Mouse (Mus musculus) hindbrain, embryonic 10.5 days (tissue): ENCODE results near the gene Il18r1. TPM values are rescaled to one million over a fixed set of nuclear protein-coding genes. Genes with fewer than 3 reads are reported as not detected.

ENCODE experiments used
- DNase-seq: peaks from one replicate; pipeline ENCODE4 v3.0.0-alpha.2; 2017; ENCODE audit warnings: low spot score
- H3K27ac ChIP-seq: fragments of 300-500 bp; sonication (generic); 2 replicates; pipeline ENCODE4 v1.5.1; 2016; ENCODE audit warnings: mild to moderate bottlenecking, moderate library complexity
- H3K27me3 ChIP-seq: fragments of 300-500 bp; sonication (generic); 2 replicates; pipeline ENCODE4 v1.6.1; 2016; ENCODE audit warnings: mild to moderate bottlenecking; ENCODE audit not compliant: poor library complexity, insufficient read depth, severe bottlenecking
- H3K36me3 ChIP-seq: fragments of 300-500 bp; sonication (generic); 2 replicates; pipeline ENCODE4 v1.6.1; 2016; ENCODE audit warnings: mild to moderate bottlenecking, moderate library complexity
- H3K4me1 ChIP-seq: fragments of 300-500 bp; sonication (generic); replicated peaks from 2 replicates; pipeline ENCODE4 v1.6.1; 2016; ENCODE audit warnings: mild to moderate bottlenecking
- H3K4me3 ChIP-seq: fragments of 300-500 bp; sonication (generic); 2 replicates; pipeline ENCODE4 v1.5.1; 2016; ENCODE audit warnings: mild to moderate bottlenecking, moderate library complexity
- H3K9me3 ChIP-seq: fragments of 300-500 bp; sonication (generic); 2 replicates; pipeline ENCODE4 v1.6.1; 2016; ENCODE audit warnings: mild to moderate bottlenecking, moderate library complexity
- WGBS: fragments of 180-500 bp; shearing (Covaris S2); methylation state at CpG from one replicate; pipeline ENCODE4 v1.1.7; 2016; 5-methylcytosine and 5-hydroxymethylcytosine counted together
- polyA plus RNA-seq: library from polyadenylated mRNA; unstranded; fragments of >200 nt; fragmentation: Nextera tagmentation; extraction: Ambion mirVana; gene quantifications from 2 replicates; pipeline ENCODE4 v1.2.1, GENCODE M21; 2016

Il18r1 gene
- polyA plus RNA-seq, 1 experiment from 2014 or later = not detected

- Histone ChIP-seq H3K27me3 (no peaks in the 10 kb centered on the region), H3K4me3 (no peak overlapping the region), H3K9me3 (no peaks in the 10 kb centered on the region), H3K4me1 (no peaks in the 10 kb centered on the region), H3K36me3 (no peaks in the 10 kb centered on the region), H3K27ac (no peak overlapping the region)
- no peak for DNase-seq
- WGBS = 81% methylated on average over 3 of the region's 3 CpGs
Measured at GRCm38 (mm10) chr1:40444800-40445199, 20.6 kb upstream of the Il18r1 start.

- 90% methylated on average over 4 of the region's 4 CpGs for WGBS
- Histone ChIP-seq H3K9me3 (no peaks in the 10 kb centered on the region), H3K27ac (no peak overlapping the region), H3K4me1 (no peaks in the 10 kb centered on the region), H3K4me3 (no peak overlapping the region), H3K36me3 (no peaks in the 10 kb centered on the region), H3K27me3 (no peaks in the 10 kb centered on the region)
- no peak for DNase-seq
Measured at GRCm38 (mm10) chr1:40467306-40467705, 2.0 kb downstream of the Il18r1 start.

GRCm38 (mm10) chr1:40468805-40469204 is 3.5 kb downstream of the Il18r1 start:
- H3K27ac ChIP-seq = no peak overlapping the region
- WGBS = 80% methylated on average over 2 of the region's 2 CpGs
- no peak overlapping the region for H3K4me3 ChIP-seq
- H3K4me1 ChIP-seq = no peaks in the 10 kb centered on the region
- no peaks in the 10 kb centered on the region for H3K36me3 ChIP-seq
- no peak for DNase-seq
- no peaks in the 10 kb centered on the region for H3K9me3 ChIP-seq
- H3K27me3 ChIP-seq = no peaks in the 10 kb centered on the region

GRCm38 (mm10) chr1:40469900-40470299 is 4.5 kb downstream of the Il18r1 start:
- H3K36me3 ChIP-seq = no peaks in the 10 kb centered on the region
- DNase-seq = no peak
- H3K27me3 ChIP-seq = no peaks in the 10 kb centered on the region
- no peak overlapping the region for H3K4me3 ChIP-seq
- WGBS = 87% methylated on average over 12 of the region's 12 CpGs
- no peaks in the 10 kb centered on the region for H3K9me3 ChIP-seq
- H3K27ac ChIP-seq = no peak overlapping the region
- H3K4me1 ChIP-seq = no peaks in the 10 kb centered on the region

- H3K4me1 ChIP-seq = no peaks in the 10 kb centered on the region
- WGBS = 95% methylated on average over 1 of the region's 1 CpGs
- no peak for DNase-seq
- H3K27me3 ChIP-seq = no peaks in the 10 kb centered on the region
- no peaks in the 10 kb centered on the region for H3K36me3 ChIP-seq
- H3K27ac ChIP-seq = no peak overlapping the region
- H3K4me3 ChIP-seq = no peak overlapping the region
- H3K9me3 ChIP-seq = no peaks in the 10 kb centered on the region
Measured at GRCm38 (mm10) chr1:40472401-40472800, 7.0 kb downstream of the Il18r1 start.

- Histone ChIP-seq H3K27me3 (no peaks in the 10 kb centered on the region), H3K9me3 (no peaks in the 10 kb centered on the region), H3K36me3 (no peaks in the 10 kb centered on the region), H3K4me3 (no peak overlapping the region), H3K27ac (no peak overlapping the region), H3K4me1 (no peaks in the 10 kb centered on the region)
- 83% methylated on average over 4 of the region's 4 CpGs for WGBS
- DNase-seq = no peak
Measured at GRCm38 (mm10) chr1:40473640-40474039, 8.3 kb downstream of the Il18r1 start.

GRCm38 (mm10) chr1:40474336-40474735 is 9.0 kb downstream of the Il18r1 start:
- DNase-seq = no peak
- Histone ChIP-seq H3K4me1 (no peaks in the 10 kb centered on the region), H3K27me3 (no peaks in the 10 kb centered on the region), H3K36me3 (no peaks in the 10 kb centered on the region), H3K4me3 (no peak overlapping the region), H3K9me3 (no peaks in the 10 kb centered on the region), H3K27ac (no peak overlapping the region)
- 93% methylated on average over 5 of the region's 5 CpGs for WGBS

- no peak for DNase-seq
- no peak overlapping the region for H3K4me3 ChIP-seq
- 74% methylated on average over 3 of the region's 3 CpGs for WGBS
Measured at GRCm38 (mm10) chr1:40475697-40476096, 10.3 kb downstream of the Il18r1 start.

GRCm38 (mm10) chr1:40476756-40477155 is 11.4 kb downstream of the Il18r1 start:
- WGBS = 72% methylated on average over 4 of the region's 4 CpGs
- Histone ChIP-seq H3K27me3 (no peaks in the 10 kb centered on the region), H3K4me1 (no peaks in the 10 kb centered on the region), H3K9me3 (no peaks in the 10 kb centered on the region), H3K27ac (no peak overlapping the region), H3K36me3 (no peaks in the 10 kb centered on the region), H3K4me3 (no peak overlapping the region)
- no peak for DNase-seq

More at GRCm38 (mm10) chr1:40475697-40476096, 10.3 kb downstream of the Il18r1 start:
- Histone ChIP-seq H3K9me3 (no peaks in the 10 kb centered on the region), H3K4me1 (no peaks in the 10 kb centered on the region), H3K27me3 (no peaks in the 10 kb centered on the region), H3K27ac (no peak overlapping the region), H3K36me3 (no peaks in the 10 kb centered on the region)

GRCm38 (mm10) chr1:40479505-40479923 is 14.2 kb downstream of the Il18r1 start:
- Histone ChIP-seq H3K4me3 (no peak overlapping the region), H3K27ac (no peak overlapping the region), H3K27me3 (no peaks in the 10 kb centered on the region), H3K4me1 (no peaks in the 10 kb centered on the region), H3K36me3 (no peaks in the 10 kb centered on the region), H3K9me3 (no peaks in the 10 kb centered on the region)
- whole genome bisulfite sequencing = 83% methylated on average over 6 of the region's 6 CpGs
- no peak for DNase-seq

- Histone ChIP-seq H3K27ac (no peak overlapping the region), H3K9me3 (no peaks in the 10 kb centered on the region), H3K4me1 (no peaks in the 10 kb centered on the region), H3K36me3 (no peaks in the 10 kb centered on the region), H3K27me3 (no peaks in the 10 kb centered on the region; the same call in 1 of the 2 replicates), H3K4me3 (no peak overlapping the region)
- WGBS = 90% methylated on average over 4 of the region's 4 CpGs
- no peak for DNase-seq
Measured at GRCm38 (mm10) chr1:40494594-40494993, 29.2 kb downstream of the Il18r1 start.

- 95% methylated on average over 1 of the region's 1 CpGs for WGBS
- Histone ChIP-seq H3K27ac (no peak overlapping the region), H3K9me3 (no peaks in the 10 kb centered on the region), H3K4me3 (no peak overlapping the region), H3K36me3 (no peaks in the 10 kb centered on the region), H3K4me1 (no peaks in the 10 kb centered on the region), H3K27me3 (no peaks in the 10 kb centered on the region; the same call in 1 of the 2 replicates)
- DNase-seq = no peak
Measured at GRCm38 (mm10) chr1:40499708-40500107, 34.4 kb downstream of the Il18r1 start.

GRCm38 (mm10) chr1:40501126-40501525 is 35.8 kb downstream of the Il18r1 start:
- Histone ChIP-seq H3K36me3 (no peaks in the 10 kb centered on the region), H3K4me1 (no peaks in the 10 kb centered on the region), H3K27ac (no peak overlapping the region), H3K4me3 (no peak overlapping the region), H3K9me3 (no peaks in the 10 kb centered on the region), H3K27me3 (no peaks in the 10 kb centered on the region; the same call in 1 of the 2 replicates)
- no peak for DNase-seq
- 90% methylated on average over 4 of the region's 4 CpGs for WGBS
